Mouse (Mus musculus) stomach, postnatal 0 days (tissue): ENCODE results near the gene Kars. TPM values are rescaled to one million over a fixed set of nuclear protein-coding genes. Genes with fewer than 3 reads are reported as not detected.

ENCODE experiments used
- ATAC-seq: fragments of 200-750 bp; cut with Nextera tagmentation; 2 replicates; pipeline ENCODE4 v1.8.0; 2017; ENCODE audit not compliant: low FRiP score, low TSS enrichment
- DNase-seq: peaks from one replicate; pipeline ENCODE4 v3.0.0-alpha.2; 2016; ENCODE audit warnings: low spot score
- H3K27ac ChIP-seq: fragments of 300-500 bp; sonication (generic); replicated peaks from 2 replicates; pipeline ENCODE4 v1.5.1; 2014; ENCODE audit warnings: mild to moderate bottlenecking, control low read depth
- H3K27me3 ChIP-seq: fragments of 300-500 bp; sonication (generic); 2 replicates; pipeline ENCODE4 v1.6.1; 2014; ENCODE audit warnings: low read length; ENCODE audit not compliant: control insufficient read depth, insufficient read depth
- H3K36me3 ChIP-seq: fragments of 300-500 bp; sonication (generic); 2 replicates; pipeline ENCODE4 v1.6.1; 2014; ENCODE audit warnings: low read length, mixed read lengths; ENCODE audit not compliant: control insufficient read depth, insufficient read depth
- H3K4me1 ChIP-seq: fragments of 300-500 bp; sonication (generic); replicated peaks from 2 replicates; pipeline ENCODE4 v1.6.1; 2014; ENCODE audit warnings: antibody characterized with exemption; ENCODE audit not compliant: control insufficient read depth, insufficient read depth
- H3K4me2 ChIP-seq: fragments of 300-500 bp; sonication (generic); replicated peaks from 2 replicates; pipeline ENCODE4 v1.6.1; 2014; ENCODE audit warnings: low read depth, mild to moderate bottlenecking, control low read depth, moderate library complexity
- H3K4me3 ChIP-seq: fragments of 300-500 bp; sonication (generic); 2 replicates; pipeline ENCODE4 v1.5.1; 2014; ENCODE audit warnings: low read depth, low read length, control low read depth
- H3K9ac ChIP-seq: fragments of 300-500 bp; sonication (generic); 2 replicates; pipeline ENCODE4 v1.6.1; 2014; ENCODE audit warnings: mild to moderate bottlenecking, low read length, control low read depth, mixed read lengths
- H3K9me3 ChIP-seq: fragments of 300-500 bp; sonication (generic); 2 replicates; pipeline ENCODE4 v1.6.1; 2016; ENCODE audit warnings: low read length; ENCODE audit not compliant: control insufficient read depth
- CTCF ChIP-seq: IDR thresholded peaks from 2 replicates; pipeline ENCODE4 v1.5.1; 2016; ENCODE audit warnings: antibody characterized with exemption, low read depth, mild to moderate bottlenecking, moderate library complexity
- EP300 ChIP-seq: optimal IDR thresholded peaks from 2 replicates; pipeline ENCODE3; 2016; ENCODE audit warnings: antibody characterized with exemption
- WGBS: fragments of 180-500 bp; shearing (Covaris S2); extraction: QIAGEN DNeasy Blood & Tissue Kit; methylation state at CpG from one replicate; pipeline ENCODE4 v1.1.7; 2014; 5-methylcytosine and 5-hydroxymethylcytosine counted together
- polyA plus RNA-seq: library from polyadenylated mRNA; unstranded; fragments of >200 nt; fragmentation: Nextera tagmentation; extraction: Ambion mirVana; gene quantifications from 2 replicates; pipeline ENCODE4 v1.2.1, GENCODE M21; 2015

Gene Kars
- polyA plus RNA-seq, 1 experiment from 2014 or later: 96.5 TPM

- H3K4me2 ChIP-seq: no peak overlapping the region
- TF ChIP-seq CTCF (no peak), EP300 (no peak)
- H3K9me3 ChIP-seq: no peaks in the 10 kb centered on the region
- H3K4me1 ChIP-seq: no peaks in the 10 kb centered on the region
- no peak overlapping the region for H3K4me3 ChIP-seq
- DNase-seq (no peak), ATAC-seq (no peak)
- no peaks in the 10 kb centered on the region for H3K27me3 ChIP-seq
- no peaks in the 10 kb centered on the region for H3K36me3 ChIP-seq
- H3K9ac ChIP-seq: no peak overlapping the region
- no peak overlapping the region for H3K27ac ChIP-seq
- 85% methylated on average over 5 of the region's 5 CpGs for WGBS
Observed at GRCm38 (mm10) chr8:111967246-111967870, 43.8 kb downstream of the Kars start.

- H3K9me3 ChIP-seq: no peaks in the 10 kb centered on the region
- H3K27ac ChIP-seq: no peak overlapping the region
- H3K27me3 ChIP-seq: no peaks in the 10 kb centered on the region
- peak; percentile 26 for DNase-seq
- 0 out of 2 replicates have a peak, but pooled peaks have one; percentile 45 for ATAC-seq
- WGBS: 57% methylated on average over 7 of the region's 7 CpGs
- H3K9ac ChIP-seq: no peak overlapping the region
- TF ChIP-seq CTCF: no peak
- TF ChIP-seq EP300: no peak
- no peak overlapping the region for H3K4me3 ChIP-seq
- H3K36me3 ChIP-seq: no peaks in the 10 kb centered on the region
- no peaks in the 10 kb centered on the region for H3K4me1 ChIP-seq
- no peak overlapping the region for H3K4me2 ChIP-seq
Observed at GRCm38 (mm10) chr8:111964849-111965561, 46.1 kb downstream of the Kars start.

GRCm38 (mm10) chr8:111964351-111964750 is 46.8 kb downstream of the Kars start:
- ATAC-seq: no peak
- WGBS: 54% methylated on average over 5 of the region's 5 CpGs
- TF ChIP-seq EP300 (no peak), CTCF (no peak)

GRCm38 (mm10) chr8:111963546-111963945 is 47.6 kb downstream of the Kars start:
- Histone ChIP-seq H3K9me3 (no peaks in the 10 kb centered on the region), H3K27me3 (no peaks in the 10 kb centered on the region), H3K4me2 (no peak overlapping the region), H3K4me1 (no peaks in the 10 kb centered on the region), H3K36me3 (no peaks in the 10 kb centered on the region), H3K27ac (no peak overlapping the region), H3K9ac (no peak overlapping the region), H3K4me3 (no peak overlapping the region)
- ATAC-seq: no peak
- no peak for DNase-seq
- TF ChIP-seq EP300 (no peak), CTCF (no peak)
- WGBS: 85% methylated on average over 4 of the region's 4 CpGs

More at GRCm38 (mm10) chr8:111964351-111964750, 46.8 kb downstream of the Kars start:
- no peak overlapping the region for H3K27ac ChIP-seq
- H3K4me1 ChIP-seq: no peaks in the 10 kb centered on the region
- DNase-seq: no peak
- no peak overlapping the region for H3K4me2 ChIP-seq
- H3K27me3 ChIP-seq: no peaks in the 10 kb centered on the region
- no peak overlapping the region for H3K9ac ChIP-seq
- H3K4me3 ChIP-seq: no peak overlapping the region
- H3K36me3 ChIP-seq: no peaks in the 10 kb centered on the region
- H3K9me3 ChIP-seq: no peaks in the 10 kb centered on the region

GRCm38 (mm10) chr8:111963091-111963490 is 48.0 kb downstream of the Kars start:
- Histone ChIP-seq H3K4me3 (no peak overlapping the region), H3K4me1 (no peaks in the 10 kb centered on the region), H3K4me2 (no peak overlapping the region), H3K36me3 (no peaks in the 10 kb centered on the region), H3K27me3 (no peaks in the 10 kb centered on the region), H3K27ac (no peak overlapping the region), H3K9ac (no peak overlapping the region), H3K9me3 (no peaks in the 10 kb centered on the region)
- TF ChIP-seq EP300 (no peak), CTCF (no peak)
- ATAC-seq (no peak), DNase-seq (no peak)
- 69% methylated on average over 10 of the region's 10 CpGs for WGBS

- WGBS: 71% methylated on average over 1 of the region's 1 CpGs
Observed at GRCm38 (mm10) chr8:111962589-111962988, 48.5 kb downstream of the Kars start.

More at GRCm38 (mm10) chr8:111962589-111962988, 48.5 kb downstream of the Kars start:
- H3K4me2 ChIP-seq: no peak overlapping the region
- no peak overlapping the region for H3K4me3 ChIP-seq
- no peaks in the 10 kb centered on the region for H3K27me3 ChIP-seq
- H3K36me3 ChIP-seq: no peaks in the 10 kb centered on the region; the same call in 1 of the 2 replicates
- DNase-seq (no peak), ATAC-seq (no peak)
- TF ChIP-seq CTCF (no peak), EP300 (no peak)
- no peak overlapping the region for H3K27ac ChIP-seq
- H3K9me3 ChIP-seq: no peaks in the 10 kb centered on the region
- H3K4me1 ChIP-seq: no peaks in the 10 kb centered on the region
- no peak overlapping the region for H3K9ac ChIP-seq
